Mouse (Mus musculus) limb, embryonic 14.5 days (tissue): ENCODE measurements around the gene Hirip3. TPM values are rescaled to one million over a fixed set of nuclear protein-coding genes. Genes with fewer than 3 reads are reported as not detected.

Experiments
- ATAC-seq: fragments of 200-750 bp; cut with Nextera tagmentation; 2 replicates; pipeline ENCODE4 v1.8.0; 2017; ENCODE audit warnings: low read depth, moderate number of reproducible peaks, moderate TSS enrichment; ENCODE audit not compliant: low FRiP score
- DNase-seq: peaks from one replicate; pipeline ENCODE4 v3.0.0-alpha.2; 2015; ENCODE audit warnings: low spot score
- H3K27ac ChIP-seq: fragments of 300-500 bp; sonication (generic); replicated peaks from 2 replicates; pipeline ENCODE4 v1.5.1; 2014; ENCODE audit warnings: low read depth, mild to moderate bottlenecking, low read length, moderate library complexity, mixed read lengths
- H3K27me3 ChIP-seq: fragments of 300-500 bp; sonication (generic); 2 replicates; pipeline ENCODE4 v1.6.1; 2014; ENCODE audit warnings: low read length, mixed read lengths; ENCODE audit not compliant: control insufficient read depth, insufficient read depth
- H3K36me3 ChIP-seq: fragments of 300-500 bp; sonication (generic); 2 replicates; pipeline ENCODE4 v1.6.1; 2014; ENCODE audit warnings: mild to moderate bottlenecking, low read length, moderate library complexity, mixed read lengths; ENCODE audit not compliant: control insufficient read depth, insufficient read depth
- H3K4me1 ChIP-seq: fragments of 300-500 bp; sonication (generic); 2 replicates; pipeline ENCODE4 v1.6.1; 2014; ENCODE audit warnings: antibody characterized with exemption, low read length, mixed read lengths; ENCODE audit not compliant: control insufficient read depth, insufficient read depth
- H3K4me2 ChIP-seq: fragments of 300-500 bp; sonication (generic); replicated peaks from 2 replicates; pipeline ENCODE4 v1.6.1; 2014; ENCODE audit warnings: low read depth, mild to moderate bottlenecking, low read length, moderate library complexity; ENCODE audit not compliant: severe bottlenecking
- H3K4me3 ChIP-seq: fragments of 300-500 bp; sonication (generic); replicated peaks from 2 replicates; pipeline ENCODE4 v1.5.1; 2014; ENCODE audit warnings: low read length
- H3K9ac ChIP-seq: fragments of 300-500 bp; sonication (generic); 2 replicates; pipeline ENCODE4 v1.6.1; 2014; ENCODE audit warnings: mild to moderate bottlenecking, low read depth, low read length, moderate library complexity; ENCODE audit not compliant: severe bottlenecking
- H3K9me3 ChIP-seq: fragments of 300-500 bp; sonication (generic); 2 replicates; pipeline ENCODE4 v1.6.1; 2016; ENCODE audit warnings: low read length; ENCODE audit not compliant: control insufficient read depth
- POLR2A ChIP-seq: fragments of 200-500 bp; IDR thresholded peaks from 2 replicates; pipeline ENCODE4 v1.8.0; 2012; ENCODE audit warnings: inconsistent platforms, mild to moderate bottlenecking, moderate library complexity, borderline replicate concordance; ENCODE audit not compliant: insufficient read depth, insufficient read length; ENCODE audit errors: extremely low read depth
- WGBS: fragments of 180-500 bp; shearing (Covaris S2); extraction: QIAGEN DNeasy Blood & Tissue Kit; methylation state at CpG from one replicate; pipeline ENCODE4 v1.1.7; 2014; 5-methylcytosine and 5-hydroxymethylcytosine counted together
- polyA plus RNA-seq, 2 experiments: library from polyadenylated mRNA; depleted of rRNA in 1 of 2; stranded (reverse) in 1 of 2; unstranded in 1 of 2; fragments of >200 nt; fragmentation: Nextera tagmentation in 1 of 2; extraction: Ambion mirVana in 1 of 2; gene quantifications; 2 replicates each; pipeline versions ENCODE4 v1.2.1 to v1.2.3; 2012 to 2014

Hirip3 gene
- 55.1 and 120 TPM in 2 replicates for polyA plus RNA-seq (2012; rRNA removed)
- 15.2 and 16.1 TPM in 2 replicates for polyA plus RNA-seq (2014; fragmentation: Nextera tagmentation; extraction: Ambion mirVana)

GRCm38 (mm10) chr7:126861429-126862130, at the start of gene Hirip3:
Gene Hirip3, plus strand, starts transcription at chr7:126861972.
- H3K4me3 ChIP-seq = peak within 1 kb of the TSS; percentile 77
- peak within 1 kb of the TSS; percentile 76 for H3K9ac ChIP-seq
- H3K36me3 ChIP-seq = peaks cover 60% of the 10 kb centered on the region
- WGBS = 3% methylated on average over 42 of the region's 42 CpGs
- ATAC-seq (peak; percentile 92), DNase-seq (peak; percentile 96)
- H3K4me2 ChIP-seq = peak within 1 kb of the TSS; percentile 91
- peak; percentile 58; the same call in 1 of the 2 replicates for TF ChIP-seq POLR2A
- no peaks in the 10 kb centered on the region for H3K9me3 ChIP-seq
- no peaks in the 10 kb centered on the region for H3K27me3 ChIP-seq
- H3K4me1 ChIP-seq = peaks cover 19% of the 10 kb centered on the region
- H3K27ac ChIP-seq = peak within 1 kb of the TSS; percentile 79

GRCm38 (mm10) chr7:126815726-126816222, 46.0 kb upstream of the Hirip3 start:
- H3K4me2 ChIP-seq = no peak overlapping the region
- H3K36me3 ChIP-seq = no peaks in the 10 kb centered on the region
- ATAC-seq (no peak), DNase-seq (no peak)
- 64% methylated on average over 8 of the region's 8 CpGs for WGBS
- TF ChIP-seq POLR2A = no peak
- no peaks in the 10 kb centered on the region for H3K4me1 ChIP-seq
- H3K27ac ChIP-seq = no peak overlapping the region
- no peak overlapping the region for H3K4me3 ChIP-seq
- no peaks in the 10 kb centered on the region for H3K27me3 ChIP-seq
- H3K9ac ChIP-seq = no peak overlapping the region
- no peaks in the 10 kb centered on the region for H3K9me3 ChIP-seq

- TF ChIP-seq POLR2A = no peak
- no peak for DNase-seq
- no peaks in the 10 kb centered on the region for H3K36me3 ChIP-seq
- H3K4me3 ChIP-seq = no peak overlapping the region
- H3K27ac ChIP-seq = no peak overlapping the region
- H3K4me1 ChIP-seq = no peaks in the 10 kb centered on the region
- no peaks in the 10 kb centered on the region for H3K9me3 ChIP-seq
- ATAC-seq = no peak
- no peak overlapping the region for H3K9ac ChIP-seq
- WGBS = 79% methylated on average over 8 of the region's 8 CpGs
- H3K27me3 ChIP-seq = no peaks in the 10 kb centered on the region
- no peak overlapping the region for H3K4me2 ChIP-seq
Observed at GRCm38 (mm10) chr7:126816494-126816893, 45.3 kb upstream of the Hirip3 start.

- H3K9ac ChIP-seq = no peak overlapping the region
- DNase-seq (no peak), ATAC-seq (no peak)
- no peaks in the 10 kb centered on the region for H3K27me3 ChIP-seq
- no peak overlapping the region for H3K27ac ChIP-seq
- H3K36me3 ChIP-seq = no peaks in the 10 kb centered on the region
- no peaks in the 10 kb centered on the region for H3K9me3 ChIP-seq
- no peak overlapping the region for H3K4me2 ChIP-seq
- no peak overlapping the region for H3K4me3 ChIP-seq
- WGBS = 82% methylated on average over 7 of the region's 7 CpGs
- TF ChIP-seq POLR2A = no peak
- H3K4me1 ChIP-seq = no peaks in the 10 kb centered on the region
Observed at GRCm38 (mm10) chr7:126817595-126817994, 44.2 kb upstream of the Hirip3 start.

- Histone ChIP-seq H3K27me3 (peaks cover 9% of the 10 kb centered on the region; the same call in 1 of the 2 replicates), H3K4me1 (0 out of 2 replicates have a peak, but pooled peaks cover 3% of the 10 kb centered on the region), H3K4me3 (no peak overlapping the region), H3K4me2 (no peak overlapping the region), H3K36me3 (no peaks in the 10 kb centered on the region), H3K9ac (no peak overlapping the region), H3K9me3 (no peaks in the 10 kb centered on the region), H3K27ac (no peak overlapping the region)
- no peak for ATAC-seq
- no peak for DNase-seq
- WGBS = 40% methylated on average over 1 of the region's 1 CpGs
- TF ChIP-seq POLR2A = no peak
Observed at GRCm38 (mm10) chr7:126818818-126819217, 43.0 kb upstream of the Hirip3 start.
